Mouse (Mus musculus) kidney, embryonic 14.5 days (tissue): ENCODE measurements at regions not wholly inside any gene's neighbourhood (a gene's known extent, or its start where the extent isn't known, plus 50 kb on each side); places are given as distances from the start of the nearest gene placed in this dataset.
A peak's percentile ranks its signal among the peaks of the same experiment; 100 is the strongest.
"Not testable (repeated sequence)": the region's sequence is repeated elsewhere in the genome, so short reads cannot be mapped to it uniquely, and the experiment has no call there.

Experiments used
- ATAC-seq: fragments of 200-750 bp; cut with Nextera tagmentation; 2 replicates; pipeline ENCODE4 v1.8.0; 2017; ENCODE audit warnings: moderate number of reproducible peaks, mild to moderate bottlenecking, moderate TSS enrichment, moderate library complexity; ENCODE audit not compliant: low FRiP score, low TSS enrichment
- H3K27ac ChIP-seq: fragments of 300-500 bp; sonication (generic); 2 replicates; pipeline ENCODE4 v1.5.1; 2014; ENCODE audit warnings: low read depth, mild to moderate bottlenecking, low read length, moderate library complexity, mixed read lengths
- H3K27me3 ChIP-seq: fragments of 300-500 bp; sonication (generic); 2 replicates; pipeline ENCODE4 v1.6.1; 2014; ENCODE audit warnings: mild to moderate bottlenecking, low read length; ENCODE audit not compliant: control insufficient read depth, insufficient read depth
- H3K36me3 ChIP-seq: fragments of 300-500 bp; sonication (generic); 2 replicates; pipeline ENCODE4 v1.6.1; 2014; ENCODE audit warnings: low read length, mixed read lengths; ENCODE audit not compliant: control insufficient read depth, insufficient read depth
- H3K4me1 ChIP-seq: fragments of 300-500 bp; sonication (generic); 2 replicates; pipeline ENCODE4 v1.6.1; 2014; ENCODE audit warnings: low read length, mixed read lengths; ENCODE audit not compliant: control insufficient read depth, insufficient read depth
- H3K4me2 ChIP-seq: fragments of 300-500 bp; sonication (generic); replicated peaks from 2 replicates; pipeline ENCODE4 v1.6.1; 2014; ENCODE audit warnings: low read depth, mild to moderate bottlenecking, low read length
- H3K4me3 ChIP-seq: fragments of 300-500 bp; sonication (generic); 2 replicates; pipeline ENCODE4 v1.5.1; 2014; ENCODE audit warnings: mild to moderate bottlenecking, low read length
- H3K9ac ChIP-seq: fragments of 300-500 bp; sonication (generic); 2 replicates; pipeline ENCODE4 v1.6.1; 2014; ENCODE audit warnings: low read depth, mild to moderate bottlenecking, low read length, moderate library complexity
- H3K9me3 ChIP-seq: fragments of 300-500 bp; sonication (generic); 2 replicates; pipeline ENCODE4 v1.6.1; 2016; ENCODE audit warnings: low read length; ENCODE audit not compliant: control insufficient read depth
- WGBS: fragments of 180-500 bp; shearing (Covaris S2); extraction: QIAGEN DNeasy Blood & Tissue Kit; methylation state at CpG from one replicate; pipeline ENCODE4 v1.1.7; 2014; 5-methylcytosine and 5-hydroxymethylcytosine counted together

GRCm38 (mm10) chr6:3319378-3319777, 80.0 kb downstream of the Samd9l start:
- H3K27me3 ChIP-seq = no peaks in the 10 kb centered on the region
- H3K4me2 ChIP-seq = no peak overlapping the region
- WGBS = 93% methylated on average over 4 of the region's 4 CpGs
- no peak overlapping the region for H3K9ac ChIP-seq
- no peaks in the 10 kb centered on the region for H3K36me3 ChIP-seq
- no peaks in the 10 kb centered on the region for H3K9me3 ChIP-seq
- H3K27ac ChIP-seq = no peak overlapping the region
- no peak for ATAC-seq
- no peaks in the 10 kb centered on the region for H3K4me1 ChIP-seq
- H3K4me3 ChIP-seq = no peak overlapping the region

DNA sequence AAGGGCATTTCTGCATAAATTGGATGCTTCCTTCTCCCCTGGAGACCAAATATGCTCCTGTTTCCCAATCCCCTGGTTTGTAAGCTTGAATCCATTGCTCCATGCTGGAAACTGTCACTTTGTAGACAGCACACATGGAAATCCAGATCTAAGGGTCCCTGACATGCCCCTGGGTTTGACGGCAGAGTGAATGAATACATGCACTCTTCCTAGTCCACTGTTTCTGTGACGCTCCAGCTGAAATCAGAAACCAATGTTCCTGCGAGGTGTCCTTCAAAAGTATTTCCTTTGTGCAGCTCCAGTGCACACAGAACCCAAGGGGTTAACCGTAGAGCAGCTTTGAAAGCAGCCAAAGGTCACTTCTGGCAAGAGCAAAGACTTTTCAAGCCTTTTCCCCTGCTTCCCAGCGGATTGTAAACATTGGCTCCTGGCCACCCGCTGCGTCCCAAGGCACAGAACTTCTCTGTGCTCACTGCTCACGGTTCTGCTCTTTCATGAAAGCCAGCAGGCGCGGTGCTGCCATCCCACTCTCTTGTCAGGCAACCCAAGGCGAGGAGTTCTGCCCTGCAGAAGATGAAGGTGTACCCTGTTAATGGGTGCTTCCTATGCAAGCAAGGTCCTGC, 91.7 kb downstream of the Samd9l start:
- ATAC-seq = peak; percentile 85; the same call in 1 of the 2 replicates
- not testable (repeated sequence) for H3K9ac ChIP-seq, H3K4me1 ChIP-seq, H3K27ac ChIP-seq, H3K36me3 ChIP-seq, H3K4me3 ChIP-seq, H3K27me3 ChIP-seq, H3K9me3 ChIP-seq
- H3K4me2 ChIP-seq = peak overlapping the region; percentile 25; the same call in 1 of the 2 replicates
- under 1% methylated on average over 11 of the region's 11 CpGs for WGBS

DNA sequence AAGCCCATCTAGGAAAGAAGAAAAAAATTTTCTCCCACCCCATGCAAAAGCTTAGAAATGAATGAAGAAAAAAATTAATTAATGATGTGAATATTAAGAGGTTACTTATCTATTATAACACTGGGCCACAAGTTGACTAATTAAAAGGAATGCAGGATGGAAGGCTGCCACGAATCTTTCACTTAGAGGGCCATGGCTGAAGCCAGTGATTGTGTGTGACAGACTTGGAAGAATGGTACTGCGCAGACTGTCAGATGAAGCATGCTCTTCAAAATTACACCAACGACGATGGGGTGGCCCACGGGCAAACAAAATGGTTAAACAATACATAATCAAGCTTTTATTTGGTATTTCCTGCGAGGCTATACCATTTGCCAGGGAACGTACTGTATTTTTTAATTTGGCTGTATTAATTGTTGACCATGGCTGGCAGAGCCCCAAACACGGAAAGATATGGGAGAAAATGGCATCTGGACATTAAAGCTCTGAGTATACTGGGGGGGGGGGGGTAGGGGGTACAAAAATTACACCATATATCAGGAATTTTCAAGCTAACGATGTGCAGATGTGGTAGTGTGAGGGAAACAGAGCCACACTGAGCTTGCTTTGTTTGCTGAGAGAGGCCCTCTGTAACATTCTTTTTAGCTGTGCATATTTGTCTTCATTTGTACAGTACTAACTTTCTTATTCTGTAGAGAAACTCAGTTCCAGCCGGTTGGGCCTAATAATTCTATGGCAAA, 94.3 kb downstream of the Samd9l start:
- 77% methylated on average over 10 of the region's 10 CpGs for WGBS
- H3K27me3 ChIP-seq, H3K4me3 ChIP-seq, H3K27ac ChIP-seq, H3K4me1 ChIP-seq, H3K9ac ChIP-seq, ATAC-seq, H3K4me2 ChIP-seq, H3K36me3 ChIP-seq, H3K9me3 ChIP-seq: not testable (repeated sequence)

- H3K9ac ChIP-seq, H3K4me1 ChIP-seq, H3K36me3 ChIP-seq, H3K27ac ChIP-seq, H3K9me3 ChIP-seq, ATAC-seq, H3K4me2 ChIP-seq, H3K27me3 ChIP-seq, H3K4me3 ChIP-seq: not testable (repeated sequence)
- 74% methylated on average over 8 of the region's 8 CpGs for WGBS
Measured at GRCm38 (mm10) chr6:3293316-3293715, 106.1 kb downstream of the Samd9l start.

- not testable (repeated sequence) for H3K27me3 ChIP-seq, H3K9me3 ChIP-seq, H3K4me1 ChIP-seq, H3K9ac ChIP-seq, ATAC-seq, H3K4me3 ChIP-seq, H3K4me2 ChIP-seq, H3K36me3 ChIP-seq, H3K27ac ChIP-seq
- 95% methylated on average over 6 of the region's 6 CpGs for WGBS
Measured at GRCm38 (mm10) chr6:3291983-3292382, 107.4 kb downstream of the Samd9l start.

DNA sequence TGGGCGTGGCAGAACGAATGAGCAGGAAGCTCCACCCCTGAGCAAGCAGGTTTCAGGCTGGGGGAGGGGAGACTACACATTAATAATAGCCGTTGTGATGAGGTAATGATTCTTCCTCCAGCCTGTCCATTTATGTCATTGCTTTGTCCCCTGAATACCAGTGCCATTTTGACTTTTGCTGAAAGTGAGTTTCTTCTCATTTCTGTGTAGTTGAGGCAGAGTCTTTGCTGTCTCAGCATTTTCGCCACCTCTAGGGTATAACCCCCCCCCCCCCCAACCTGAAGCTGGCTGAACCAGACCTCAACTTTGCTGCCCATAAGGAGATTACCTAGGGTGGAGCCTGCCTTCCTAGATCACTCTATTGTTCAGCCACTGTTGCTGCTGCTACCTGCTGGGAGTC, 130.6 kb downstream of the Samd9l start:
- H3K36me3 ChIP-seq, H3K27ac ChIP-seq, H3K9me3 ChIP-seq, H3K27me3 ChIP-seq, ATAC-seq, H3K9ac ChIP-seq, H3K4me2 ChIP-seq, H3K4me3 ChIP-seq, H3K4me1 ChIP-seq: not testable (repeated sequence)
- 65% methylated on average over 3 of the region's 4 CpGs for WGBS

DNA sequence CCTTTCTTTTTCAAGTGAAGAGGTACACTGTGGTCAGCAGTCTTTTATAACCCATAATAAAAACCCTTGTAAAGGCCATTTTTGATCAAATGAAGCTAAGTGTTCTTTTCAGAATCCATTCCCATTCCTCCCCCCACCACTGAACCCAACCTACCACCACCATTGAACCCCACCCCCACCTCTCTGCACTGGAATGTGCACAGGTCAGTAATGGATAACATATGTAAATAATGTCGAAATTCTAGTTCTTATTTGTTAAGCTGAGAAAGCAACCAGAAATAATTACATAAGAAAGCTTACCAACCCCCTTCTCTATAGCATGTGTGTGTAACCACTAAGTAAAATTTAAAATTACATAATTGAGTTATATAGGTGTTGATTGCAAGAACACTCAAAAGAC, 133.9 kb downstream of the Samd9l start:
- H3K27ac ChIP-seq, H3K36me3 ChIP-seq, H3K4me3 ChIP-seq, H3K9me3 ChIP-seq, H3K9ac ChIP-seq, ATAC-seq, H3K4me1 ChIP-seq, H3K4me2 ChIP-seq, H3K27me3 ChIP-seq: not testable (repeated sequence)
- 71% methylated on average over 1 of the region's 1 CpGs for WGBS
